9 mouse cellular contexts compared by ENCODE assay signal in the genomic region with DNA sequence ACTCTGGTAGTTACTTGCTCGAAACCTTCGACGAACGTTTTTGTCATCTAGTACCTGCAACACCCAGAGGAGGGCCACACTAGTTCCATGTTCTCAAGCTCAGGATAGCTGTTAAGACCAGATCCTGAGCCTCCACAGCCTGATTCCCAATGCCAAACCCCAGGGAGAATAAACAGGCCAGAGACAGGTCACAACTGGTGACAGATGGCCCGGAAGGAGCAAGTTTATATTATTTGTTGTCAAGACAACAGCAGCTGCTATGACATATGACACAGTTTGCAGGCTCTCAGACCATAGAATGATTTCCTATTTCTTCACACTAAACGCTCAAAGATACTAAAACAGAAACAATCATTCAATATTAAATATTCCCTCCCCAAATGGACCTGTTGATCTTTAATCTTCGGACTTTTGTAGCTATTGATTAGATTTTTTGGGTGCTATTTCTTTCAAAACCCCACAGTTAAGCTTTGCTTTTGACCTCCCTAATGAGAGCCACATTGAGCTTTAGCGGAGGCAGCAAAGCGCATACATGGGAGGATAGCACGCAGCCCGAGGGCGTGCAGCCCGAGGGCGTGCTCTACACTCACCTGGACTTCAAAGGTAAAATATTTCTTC.
"Had no signal": no experiment of that assay in that cellular context is flagged by ENCODE, and none has a peak within 500 bp of the region (broad histone marks: within the 10 kb centered on the region; RNA-seq: fewer than 3 reads in every experiment).

No protein-coding gene starts in this region.

- H3K4me3 ChIP-seq: kidney, embryonic 15.5 days; midbrain, embryonic 13.5 days; neural tube, embryonic 12.5 days had no signal

- DNase-seq: kidney, adult 2 months; kidney, postnatal 14 days; right cerebral cortex, postnatal 25 days; thymus, postnatal 36 days had no signal

- H3K9ac ChIP-seq: kidney, embryonic 15.5 days; midbrain, embryonic 13.5 days; neural tube, embryonic 12.5 days had no signal

- H3K4me2 ChIP-seq: kidney, embryonic 15.5 days; liver, embryonic 11.5 days; midbrain, embryonic 13.5 days; neural tube, embryonic 12.5 days had no signal

- H3K27me3 ChIP-seq: kidney, embryonic 15.5 days; midbrain, embryonic 13.5 days; neural tube, embryonic 12.5 days had no signal

- ATAC-seq: intestine, embryonic 16.5 days; midbrain, embryonic 13.5 days had no signal

- H3K27ac ChIP-seq: kidney, embryonic 15.5 days; midbrain, embryonic 13.5 days; neural tube, embryonic 12.5 days had no signal

- H3K9me3 ChIP-seq: kidney, embryonic 15.5 days; midbrain, embryonic 13.5 days; neural tube, embryonic 12.5 days had no signal
